Mouse (Mus musculus) CD4-positive helper T cell, adult 2 months (primary cell): ENCODE data around the gene Wnt1.

Experiments
- DNase-seq: peaks from one replicate; pipeline ENCODE4 v3.0.0-alpha.2; 2012; ENCODE audit warnings: low read depth, missing footprints, low spot score

Gene Wnt1

GRCm38 (mm10) chr15:98789661-98790535 lies at the start of gene Wnt1:
Wnt1 (plus strand) TSS chr15:98789857.
- peak; percentile 63 for DNase-seq

GRCm38 (mm10) chr15:98740219-98740618 lies 49.4 kb upstream of the Wnt1 start:
- DNase-seq: no peak

- DNase-seq: no peak
Measured at GRCm38 (mm10) chr15:98742766-98743428, 46.8 kb upstream of the Wnt1 start.

GRCm38 (mm10) chr15:98743863-98744262 lies 45.8 kb upstream of the Wnt1 start:
- DNase-seq: peak; percentile 48

- DNase-seq: no peak
Measured at GRCm38 (mm10) chr15:98746344-98746965, 43.2 kb upstream of the Wnt1 start.

GRCm38 (mm10) chr15:98747296-98747695 lies 42.4 kb upstream of the Wnt1 start:
- DNase-seq: no peak

- no peak for DNase-seq
Measured at GRCm38 (mm10) chr15:98749093-98749492, 40.6 kb upstream of the Wnt1 start.

GRCm38 (mm10) chr15:98753021-98753423 lies 36.6 kb upstream of the Wnt1 start:
- DNase-seq: no peak

- no peak for DNase-seq
Measured at GRCm38 (mm10) chr15:98754125-98754524, 35.5 kb upstream of the Wnt1 start.

GRCm38 (mm10) chr15:98762201-98762621 lies 27.4 kb upstream of the Wnt1 start:
- peak; percentile 76 for DNase-seq

GRCm38 (mm10) chr15:98762670-98763529 lies 26.8 kb upstream of the Wnt1 start, which contains the start of gene Arf3:
Arf3 (minus strand) TSS chr15:98763214.
- peak; percentile 98 for DNase-seq

GRCm38 (mm10) chr15:98765929-98766328 lies 23.7 kb upstream of the Wnt1 start:
- DNase-seq: no peak

GRCm38 (mm10) chr15:98768259-98768658 lies 21.4 kb upstream of the Wnt1 start:
- no peak for DNase-seq

GRCm38 (mm10) chr15:98771813-98772425 lies 17.7 kb upstream of the Wnt1 start:
- DNase-seq: peak; percentile 29

GRCm38 (mm10) chr15:98772511-98773211 lies 17.0 kb upstream of the Wnt1 start:
- peak; percentile 83 for DNase-seq

- DNase-seq: no peak
Measured at GRCm38 (mm10) chr15:98774096-98774495, 15.6 kb upstream of the Wnt1 start.

GRCm38 (mm10) chr15:98775533-98775932 lies 14.1 kb upstream of the Wnt1 start:
- DNase-seq: no peak

GRCm38 (mm10) chr15:98776280-98777004 lies 13.2 kb upstream of the Wnt1 start:
- DNase-seq: peak; percentile 73

GRCm38 (mm10) chr15:98777005-98777616 lies 12.5 kb upstream of the Wnt1 start:
- DNase-seq: no peak
